Mouse (Mus musculus) heart, adult 2 months (tissue): ENCODE data around the gene Mmp3.

Experiments
- CTCF ChIP-seq: fragments of 200-600 bp; IDR thresholded peaks from 2 replicates; pipeline ENCODE4 v1.8.1; 2022; ENCODE audit warnings: antibody characterized with exemption, mild to moderate bottlenecking, moderate library complexity
- EP300 ChIP-seq: fragments of 200-500 bp; IDR thresholded peaks from 2 replicates; pipeline ENCODE4 v1.6.1; 2011; ENCODE audit warnings: low read depth, low read length, control low read depth; ENCODE audit not compliant: insufficient read depth
- POLR2A ChIP-seq: fragments of 200-500 bp; IDR thresholded peaks from 2 replicates; pipeline ENCODE4 v1.6.1; 2011; ENCODE audit warnings: mild to moderate bottlenecking, low read depth, low read length, control low read depth; ENCODE audit not compliant: insufficient read depth

DNA sequence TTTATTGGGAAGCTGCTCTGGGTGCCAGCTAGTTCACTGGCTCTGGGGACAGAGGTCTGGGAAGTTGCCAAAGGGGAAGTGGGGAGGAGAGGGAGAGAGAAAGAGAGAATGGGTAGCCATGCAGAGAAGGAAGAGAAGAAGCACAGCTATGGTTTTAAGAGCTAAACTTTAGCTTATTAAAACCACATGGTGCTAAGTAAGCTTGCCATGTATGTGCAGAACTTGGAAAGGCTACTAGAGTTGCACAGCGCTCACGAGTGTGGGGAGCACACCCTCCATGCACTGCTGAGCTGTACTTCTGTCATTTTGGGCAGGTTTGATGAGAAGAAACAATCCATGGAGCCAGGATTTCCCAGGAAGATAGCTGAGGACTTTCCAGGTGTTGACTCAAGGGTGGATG is 7.7 kb downstream of the Mmp3 start:
- no peak for TF ChIP-seq EP300
- no peak for TF ChIP-seq POLR2A
- TF ChIP-seq CTCF, result no peak
